Mouse (Mus musculus): Measurements from ENCODE around the gene Gstt2. TPM values are rescaled to one million over a fixed set of nuclear protein-coding genes. Genes with fewer than 3 reads are reported as not detected.

Gene Gstt2
- polyA plus RNA-seq, 1 experiment from 2014 or later: 9.7 TPM

GRCm38 (mm10) chr10:75835307-75835706 is 1.9 kb downstream of the Gstt2 start:
- H3K4me3 ChIP-seq (replicated peaks): peak overlapping the region; percentile 25
- no peak overlapping the region for H3K27ac ChIP-seq
- no peaks in the 10 kb centered on the region for H3K36me3 ChIP-seq
- no peak for ATAC-seq (ENCODE audit: insufficient number of reproducible peaks, insufficient read depth, low FRiP score, low TSS enrichment, low read depth)
- H3K4me1 ChIP-seq (replicated peaks): peaks cover 39% of the 10 kb centered on the region
- no peak overlapping the region for H3K9ac ChIP-seq (replicated peaks)
- peaks cover 24% of the 10 kb centered on the region for H3K27me3 ChIP-seq
- WGBS: 0% methylated on average over 10 of the region's 10 CpGs
- H3K9me3 ChIP-seq: no peaks in the 10 kb centered on the region
- H3K4me2 ChIP-seq: peak overlapping the region; percentile 69

- WGBS: 10% methylated on average over 9 of the region's 9 CpGs
- H3K27me3 ChIP-seq: peaks cover 24% of the 10 kb centered on the region
These were observed 2.5 kb downstream of the Gstt2 start for GRCm38 (mm10) chr10:75834721-75835120.

GRCm38 (mm10) chr10:75834250-75834649 is 3.0 kb downstream of the Gstt2 start:
- peaks cover 24% of the 10 kb centered on the region for H3K27me3 ChIP-seq
- H3K36me3 ChIP-seq: no peaks in the 10 kb centered on the region
- no peaks in the 10 kb centered on the region for H3K9me3 ChIP-seq
- H3K27ac ChIP-seq: 0 out of 2 replicates have a peak overlapping the region, but pooled peaks have one; percentile 19
- H3K9ac ChIP-seq (replicated peaks): peak overlapping the region; percentile 51
- peaks cover 39% of the 10 kb centered on the region for H3K4me1 ChIP-seq (replicated peaks)
- peak overlapping the region; percentile 69 for H3K4me2 ChIP-seq
- H3K4me3 ChIP-seq (replicated peaks): peak overlapping the region; percentile 42
- ATAC-seq (ENCODE audit: insufficient number of reproducible peaks, insufficient read depth, low FRiP score, low TSS enrichment, low read depth): no peak; the same call in 1 of the 2 replicates
- under 1% methylated on average over 21 of the region's 21 CpGs for WGBS

More at GRCm38 (mm10) chr10:75834721-75835120, 2.5 kb downstream of the Gstt2 start:
- Histone ChIP-seq H3K27ac (0 out of 2 replicates have a peak overlapping the region, but pooled peaks have one; percentile 19), H3K4me1 (replicated peaks) (peaks cover 39% of the 10 kb centered on the region), H3K4me3 (replicated peaks) (peak overlapping the region; percentile 42), H3K9me3 (no peaks in the 10 kb centered on the region), H3K9ac (replicated peaks) (peak overlapping the region; percentile 51), H3K36me3 (no peaks in the 10 kb centered on the region), H3K4me2 (peak overlapping the region; percentile 69)
- no peak for ATAC-seq (ENCODE audit: insufficient number of reproducible peaks, insufficient read depth, low FRiP score, low TSS enrichment, low read depth)

- Histone ChIP-seq H3K9ac (replicated peaks) (0 out of 2 replicates have a peak overlapping the region, but pooled peaks have one; percentile 8), H3K36me3 (no peaks in the 10 kb centered on the region), H3K4me1 (replicated peaks) (peaks cover 37% of the 10 kb centered on the region), H3K4me2 (peak overlapping the region; percentile 69), H3K27ac (no peak overlapping the region), H3K4me3 (replicated peaks) (peak overlapping the region; percentile 42), H3K27me3 (peaks cover 24% of the 10 kb centered on the region), H3K9me3 (no peaks in the 10 kb centered on the region)
- no peak for ATAC-seq (ENCODE audit: insufficient number of reproducible peaks, insufficient read depth, low FRiP score, low TSS enrichment, low read depth)
- WGBS: 18% methylated on average over 21 of the region's 21 CpGs
These were observed 3.7 kb downstream of the Gstt2 start for GRCm38 (mm10) chr10:75833456-75834080.

GRCm38 (mm10) chr10:75832272-75832895 is 4.8 kb downstream of the Gstt2 start:
- no peak overlapping the region for H3K4me3 ChIP-seq (replicated peaks)
- H3K36me3 ChIP-seq: no peaks in the 10 kb centered on the region
- H3K9ac ChIP-seq (replicated peaks): no peak overlapping the region
- ATAC-seq (ENCODE audit: insufficient number of reproducible peaks, insufficient read depth, low FRiP score, low TSS enrichment, low read depth): no peak
- H3K4me2 ChIP-seq: no peak overlapping the region
- WGBS: 64% methylated on average over 13 of the region's 13 CpGs
- H3K9me3 ChIP-seq: no peaks in the 10 kb centered on the region
- H3K27ac ChIP-seq: no peak overlapping the region
- peaks cover 24% of the 10 kb centered on the region for H3K27me3 ChIP-seq
- peaks cover 30% of the 10 kb centered on the region for H3K4me1 ChIP-seq (replicated peaks)

- H3K4me3 ChIP-seq (replicated peaks): no peak overlapping the region
- H3K9me3 ChIP-seq: no peaks in the 10 kb centered on the region
- no peak overlapping the region for H3K27ac ChIP-seq
- H3K9ac ChIP-seq (replicated peaks): no peak overlapping the region
- peaks cover 15% of the 10 kb centered on the region for H3K4me1 ChIP-seq (replicated peaks)
- H3K36me3 ChIP-seq: no peaks in the 10 kb centered on the region
- 82% methylated on average over 2 of the region's 2 CpGs for WGBS
- ATAC-seq (ENCODE audit: insufficient number of reproducible peaks, insufficient read depth, low FRiP score, low TSS enrichment, low read depth): no peak
- peaks cover 24% of the 10 kb centered on the region for H3K27me3 ChIP-seq
- H3K4me2 ChIP-seq: no peak overlapping the region
These were observed 7.0 kb downstream of the Gstt2 start for GRCm38 (mm10) chr10:75830275-75830670.

GRCm38 (mm10) chr10:75829529-75830274 is 7.5 kb downstream of the Gstt2 start:
- Histone ChIP-seq H3K9me3 (no peaks in the 10 kb centered on the region), H3K27ac (no peak overlapping the region), H3K4me2 (no peak overlapping the region), H3K4me3 (replicated peaks) (no peak overlapping the region), H3K4me1 (replicated peaks) (peaks cover 12% of the 10 kb centered on the region; the same call in 1 of the 2 replicates), H3K36me3 (no peaks in the 10 kb centered on the region), H3K27me3 (peaks cover 24% of the 10 kb centered on the region), H3K9ac (replicated peaks) (no peak overlapping the region)
- ATAC-seq (ENCODE audit: insufficient number of reproducible peaks, insufficient read depth, low FRiP score, low TSS enrichment, low read depth): no peak
- WGBS: 65% methylated on average over 2 of the region's 2 CpGs

- peaks cover 3% of the 10 kb centered on the region; the same call in 1 of the 2 replicates for H3K4me1 ChIP-seq (replicated peaks)
- ATAC-seq (ENCODE audit: insufficient number of reproducible peaks, insufficient read depth, low FRiP score, low TSS enrichment, low read depth): no peak
- H3K4me2 ChIP-seq: no peak overlapping the region
- no peak overlapping the region for H3K27ac ChIP-seq
- H3K27me3 ChIP-seq: peaks cover 13% of the 10 kb centered on the region
- H3K4me3 ChIP-seq (replicated peaks): no peak overlapping the region
- no peaks in the 10 kb centered on the region for H3K9me3 ChIP-seq
- H3K9ac ChIP-seq (replicated peaks): no peak overlapping the region
- H3K36me3 ChIP-seq: no peaks in the 10 kb centered on the region
These were observed 8.7 kb downstream of the Gstt2 start for GRCm38 (mm10) chr10:75828500-75828931.

- no peak overlapping the region for H3K9ac ChIP-seq (replicated peaks)
- H3K4me1 ChIP-seq (replicated peaks): no peaks in the 10 kb centered on the region
- no peaks in the 10 kb centered on the region for H3K9me3 ChIP-seq
- H3K4me2 ChIP-seq: no peak overlapping the region
- H3K4me3 ChIP-seq (replicated peaks): no peak overlapping the region
- H3K27ac ChIP-seq: no peak overlapping the region
- WGBS: 91% methylated on average over 4 of the region's 4 CpGs
- ATAC-seq (ENCODE audit: insufficient number of reproducible peaks, insufficient read depth, low FRiP score, low TSS enrichment, low read depth): no peak
- H3K36me3 ChIP-seq: no peaks in the 10 kb centered on the region
- H3K27me3 ChIP-seq: peaks cover 7% of the 10 kb centered on the region
These were observed 9.4 kb downstream of the Gstt2 start for GRCm38 (mm10) chr10:75827668-75828360.

GRCm38 (mm10) chr10:75824530-75824929 is 12.7 kb downstream of the Gstt2 start:
- WGBS: 87% methylated on average over 4 of the region's 4 CpGs
- no peak for ATAC-seq (ENCODE audit: insufficient number of reproducible peaks, insufficient read depth, low FRiP score, low TSS enrichment, low read depth)
- Histone ChIP-seq H3K9me3 (no peaks in the 10 kb centered on the region), H3K27ac (no peak overlapping the region), H3K9ac (replicated peaks) (no peak overlapping the region), H3K4me1 (replicated peaks) (no peaks in the 10 kb centered on the region), H3K4me2 (no peak overlapping the region), H3K27me3 (no peaks in the 10 kb centered on the region), H3K36me3 (no peaks in the 10 kb centered on the region), H3K4me3 (replicated peaks) (no peak overlapping the region)

GRCm38 (mm10) chr10:75823782-75824181 is 13.4 kb downstream of the Gstt2 start:
- no peaks in the 10 kb centered on the region for H3K4me1 ChIP-seq (replicated peaks)
- no peak overlapping the region for H3K4me3 ChIP-seq (replicated peaks)
- H3K27ac ChIP-seq: no peak overlapping the region
- H3K36me3 ChIP-seq: no peaks in the 10 kb centered on the region
- no peaks in the 10 kb centered on the region for H3K27me3 ChIP-seq
- no peaks in the 10 kb centered on the region for H3K9me3 ChIP-seq
- no peak overlapping the region for H3K9ac ChIP-seq (replicated peaks)
- no peak for ATAC-seq (ENCODE audit: insufficient number of reproducible peaks, insufficient read depth, low FRiP score, low TSS enrichment, low read depth)
- H3K4me2 ChIP-seq: no peak overlapping the region
- WGBS: 92% methylated on average over 1 of the region's 1 CpGs
